Mouse (Mus musculus): Measurements from ENCODE around the gene Cad.

Cad gene

GRCm38 (mm10) chr5:31095711-31096480 is 41.3 kb downstream of the Cad start:
- ATAC-seq (ENCODE audit: insufficient number of reproducible peaks, low FRiP score, low TSS enrichment) = no peak

- ATAC-seq (ENCODE audit: insufficient number of reproducible peaks, low FRiP score, low TSS enrichment) = no peak
Measured at GRCm38 (mm10) chr5:31105814-31106335, 51.3 kb downstream of the Cad start, which contains the start of gene Dnajc5g. Gene Dnajc5g (plus strand): TSS chr5:31106285.

DNA sequence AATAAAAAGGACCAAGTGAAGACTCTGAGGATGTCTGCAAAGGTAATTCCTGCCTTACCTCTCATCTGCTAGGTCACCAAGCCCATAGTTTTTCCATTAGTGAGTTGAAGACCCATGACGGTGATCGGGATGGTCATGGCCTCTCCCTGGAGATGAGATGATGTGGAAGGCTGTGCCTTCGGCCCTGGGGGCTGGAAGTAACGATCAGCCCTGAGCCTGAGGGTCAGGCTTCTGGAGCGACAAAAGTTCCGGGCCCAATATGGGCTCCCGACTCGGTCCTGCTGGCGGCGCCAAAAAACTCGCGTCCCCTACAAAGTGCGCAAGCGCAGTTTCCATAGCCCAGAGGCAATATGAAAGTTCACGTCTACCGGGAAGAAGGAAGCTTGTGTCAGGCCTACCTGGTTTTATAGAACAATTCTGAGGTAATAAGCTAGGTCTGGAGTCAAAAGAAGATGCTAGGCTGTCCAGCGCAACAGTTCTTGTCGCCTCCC is 53.5 kb downstream of the Cad start, which contains the start of gene Slc30a3:
TSS of gene Slc30a3 (minus strand) at position 238 of the 491 bp plus-strand sequence.
- no peak for ATAC-seq (ENCODE audit: insufficient number of reproducible peaks, low FRiP score, low TSS enrichment)

GRCm38 (mm10) chr5:31110781-31111180 is 56.2 kb downstream of the Cad start:
- no peak for ATAC-seq (ENCODE audit: insufficient number of reproducible peaks, low FRiP score, low TSS enrichment)

DNA sequence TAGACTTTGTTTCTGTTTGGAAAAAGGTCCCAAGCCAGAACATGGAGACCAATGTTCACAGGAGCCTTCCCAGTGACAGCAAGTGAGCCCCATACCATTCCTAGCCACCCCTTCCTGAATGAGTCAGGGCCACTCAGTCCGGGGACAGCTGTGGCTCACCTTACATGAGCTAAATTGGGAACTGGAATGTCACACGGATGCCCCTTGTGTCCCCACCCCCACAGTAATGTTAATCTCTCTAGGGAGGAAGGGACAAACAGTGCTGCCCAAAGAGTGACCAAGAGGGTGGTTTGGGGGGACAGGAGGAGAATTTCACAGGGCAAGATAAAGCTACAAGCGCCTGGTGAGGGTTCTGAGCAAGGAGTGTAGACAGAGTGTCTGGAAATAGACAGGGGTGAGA is 61.8 kb downstream of the Cad start, which contains the start of gene Trim54:
TSS of gene Trim54 (plus strand) at position 359 of the 400 bp plus-strand sequence.
- ATAC-seq (ENCODE audit: insufficient number of reproducible peaks, low FRiP score, low TSS enrichment) = no peak

DNA sequence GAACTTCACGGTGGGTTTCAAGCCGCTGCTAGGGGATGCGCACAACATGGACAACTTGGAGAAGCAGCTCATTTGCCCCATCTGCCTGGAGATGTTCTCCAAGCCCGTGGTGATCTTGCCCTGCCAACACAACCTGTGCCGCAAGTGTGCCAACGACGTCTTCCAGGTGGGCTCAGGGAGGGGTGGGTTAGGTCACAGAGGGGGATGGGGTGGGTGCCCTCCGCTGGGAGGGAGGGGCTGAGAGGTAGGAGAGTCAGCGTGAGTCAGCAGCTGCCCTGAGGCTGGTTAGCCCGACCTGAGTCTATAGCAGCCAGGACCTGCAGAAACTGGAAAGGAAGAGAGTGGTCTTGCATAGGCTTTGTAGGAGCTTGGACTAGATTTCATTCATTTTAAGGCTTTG is 62.3 kb downstream of the Cad start:
- ATAC-seq (ENCODE audit: insufficient number of reproducible peaks, low FRiP score, low TSS enrichment) = no peak

DNA sequence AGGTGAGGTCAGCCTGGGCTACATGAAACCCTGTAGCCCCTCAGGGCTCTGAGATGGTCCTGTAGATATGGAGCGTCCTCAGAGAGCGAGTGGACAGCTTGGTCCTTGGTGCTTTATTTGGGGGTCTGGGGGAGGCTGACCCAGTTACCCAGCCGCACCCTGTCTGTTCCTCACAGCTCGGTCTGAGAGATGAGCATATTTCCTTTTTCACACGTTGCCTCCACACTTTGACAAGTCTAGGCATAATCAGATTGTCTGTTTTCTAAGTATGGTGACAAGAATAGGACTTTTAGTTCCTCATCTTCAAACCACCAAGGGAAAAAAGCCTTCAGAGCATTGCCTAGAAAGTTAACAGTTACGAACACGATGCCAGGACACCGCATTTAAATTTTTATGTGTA is 66.5 kb downstream of the Cad start:
- no peak for ATAC-seq (ENCODE audit: insufficient number of reproducible peaks, low FRiP score, low TSS enrichment)

GRCm38 (mm10) chr5:31123481-31123880 is 68.9 kb downstream of the Cad start:
- no peak for ATAC-seq (ENCODE audit: insufficient number of reproducible peaks, low FRiP score, low TSS enrichment)

DNA sequence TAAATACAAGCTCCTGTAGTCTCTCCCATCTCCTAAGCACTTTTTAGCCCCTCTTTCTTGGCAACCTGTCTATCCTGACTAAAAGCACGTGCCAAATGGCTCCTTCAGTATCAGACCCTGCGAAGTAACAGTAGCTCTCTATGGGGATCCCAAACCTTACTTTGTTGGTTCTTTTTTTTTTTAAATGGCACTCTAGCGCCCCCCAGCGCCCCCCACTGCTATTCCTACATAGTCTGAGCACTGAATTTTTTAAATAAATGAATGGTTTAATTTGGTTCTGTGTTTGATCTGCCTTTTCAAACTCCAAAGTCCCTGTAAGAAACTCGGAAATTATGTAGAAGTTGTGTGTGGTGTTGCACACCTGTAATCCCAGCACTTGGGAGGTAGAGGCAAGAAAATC is 71.5 kb downstream of the Cad start:
- no peak for ATAC-seq (ENCODE audit: insufficient number of reproducible peaks, low FRiP score, low TSS enrichment)
